16 mouse cellular contexts compared by ENCODE assay signal in genomic region chr19:16899716-16900115, GRCm38 (mm10). TPM values are rescaled to one million over a fixed set of nuclear protein-coding genes. Genes with fewer than 3 reads are reported as not detected.
DNase-seq lines count a peak whose midpoint lies in the region; ATAC-seq and TF ChIP-seq lines count a peak whose summit lies in the region.
"Had no signal": no experiment of that assay in that cellular context is flagged by ENCODE, and none has a peak within 500 bp of the region (broad histone marks: within the 10 kb centered on the region; RNA-seq: fewer than 3 reads in every experiment).

No protein-coding gene starts in this region.

- no peaks in the 10 kb centered on the region for H3K9me3 ChIP-seq in forebrain, embryonic 16.5 days (ENCODE audit: control insufficient read depth, low read length)
- H3K9me3 ChIP-seq: hindbrain, embryonic 15.5 days; limb, embryonic 15.5 days; megakaryocyte, embryonic 14.5 days; neural tube, embryonic 13.5 days had no signal

- TF ChIP-seq CTCF in left cerebral cortex, adult 2 months (IDR thresholded peaks at IDR 0.05) = peak; percentile 47
- peak; percentile 46; the same call in 1 of the 2 replicates for TF ChIP-seq CTCF in brain, embryonic 14.5 days (IDR thresholded peaks at IDR 0.05; ENCODE audit: borderline replicate concordance, extremely low read depth, insufficient read depth, insufficient read length)

- H3K36me3 ChIP-seq in forebrain, embryonic 16.5 days (ENCODE audit: control insufficient read depth, insufficient read depth) = no peaks in the 10 kb centered on the region
- H3K36me3 ChIP-seq: hindbrain, embryonic 15.5 days; limb, embryonic 15.5 days; neural tube, embryonic 13.5 days had no signal

- no peak for TF ChIP-seq POLR2A in brain, embryonic 14.5 days (IDR thresholded peaks at IDR 0.05; ENCODE audit: borderline replicate concordance, extremely low read depth, insufficient read depth, insufficient read length, poor library complexity, severe bottlenecking)

- no peak overlapping the region for H3K4me3 ChIP-seq in left cerebral cortex, adult 2 months
- H3K4me3 ChIP-seq in forebrain, embryonic 16.5 days (replicated peaks; ENCODE audit: low read length) = no peak overlapping the region
- H3K4me3 ChIP-seq: hindbrain, embryonic 15.5 days; limb, embryonic 15.5 days; megakaryocyte, embryonic 14.5 days; neural tube, embryonic 13.5 days had no signal

- H3K4me1 ChIP-seq in forebrain, embryonic 16.5 days (replicated peaks; ENCODE audit: control insufficient read depth, insufficient read depth, low read length) = no peaks in the 10 kb centered on the region
- H3K4me1 ChIP-seq: hindbrain, embryonic 15.5 days; limb, embryonic 15.5 days; neural tube, embryonic 13.5 days had no signal

- no peak overlapping the region for H3K27ac ChIP-seq in left cerebral cortex, adult 2 months
- no peak overlapping the region for H3K27ac ChIP-seq in forebrain, embryonic 16.5 days (ENCODE audit: low read length)
- H3K27ac ChIP-seq: hindbrain, embryonic 15.5 days; limb, embryonic 15.5 days; neural tube, embryonic 13.5 days had no signal

- no peak overlapping the region for H3K9ac ChIP-seq in forebrain, embryonic 16.5 days (replicated peaks; ENCODE audit: low read depth, low read length)
- H3K9ac ChIP-seq: hindbrain, embryonic 15.5 days; limb, embryonic 15.5 days; neural tube, embryonic 13.5 days had no signal

- 51% methylated on average over 10 of the region's 10 CpGs for WGBS in forebrain, embryonic 16.5 days

- intact Hi-C loops in left cerebral cortex, adult 2 months (cut with DNase I) = loop anchor here (5.0 kb wide), 2 partner anchors 88 to 133 kb away; no protein-coding TSS in a partner anchor
- intact Hi-C loops in left cerebral cortex, postnatal 10 days (cut with DNase I) = loop anchor here (5.0 kb wide), 1 partner anchor 128 kb away; no protein-coding TSS in a partner anchor

- H3K4me2 ChIP-seq in forebrain, embryonic 16.5 days (ENCODE audit: low read length) = no peak overlapping the region
- H3K4me2 ChIP-seq: hindbrain, embryonic 15.5 days; limb, embryonic 15.5 days; neural tube, embryonic 13.5 days had no signal

- DNase-seq in adrenal gland, postnatal 14 days = peak; percentile 17
- no peak for DNase-seq in adrenal gland, adult 2 months
- no peak for DNase-seq in left cerebral cortex, adult 2 months (ENCODE audit: extremely low spot score in 1 of 2, low spot score in 2 of 2)
- no peak for DNase-seq in left cerebral cortex, postnatal 10 days (ENCODE audit: extremely low spot score in 1 of 2, low spot score in 2 of 2)
- peak; percentile 76 for DNase-seq in 3T3-L1 (ENCODE audit: low read depth, low spot score)
- no peak for DNase-seq in brain, embryonic 14.5 days (ENCODE audit: low read depth)
- no peak for DNase-seq in frontal cortex, postnatal 36 days (ENCODE audit: low spot score in 2 of 2)
- DNase-seq: adrenal gland, adult 8-10 months; B cell, adult 2 months had no signal

- ATAC-seq in forebrain, embryonic 16.5 days = no peak
- ATAC-seq: forebrain, embryonic 14.5 days had no signal

- H3K27me3 ChIP-seq in forebrain, embryonic 16.5 days (replicated peaks; ENCODE audit: control insufficient read depth, insufficient read depth, low read length) = no peaks in the 10 kb centered on the region
- H3K27me3 ChIP-seq: hindbrain, embryonic 15.5 days; limb, embryonic 15.5 days; neural tube, embryonic 13.5 days had no signal

RNA-seq across cellular contexts. Expression of gene Foxb2, which starts 26.1 kb away (rescaled TPM):
- not detected in 2 replicates for total RNA-seq in adrenal gland, postnatal 14 days (2021)
- not detected for total RNA-seq in adrenal gland, adult 2 months (2021)
- not detected in 2 replicates for polyA plus RNA-seq in adrenal gland, adult 2 months (2012; rRNA removed)
- total RNA-seq in left cerebral cortex, adult 2 months (2021) = not detected
- total RNA-seq in left cerebral cortex, postnatal 10 days (2021) = not detected
- 0.54 and 2.1 TPM in 2 replicates for polyA plus RNA-seq in brain, embryonic 14.5 days (2012; rRNA removed)
- polyA plus RNA-seq in forebrain, embryonic 16.5 days (2015; fragmentation: Nextera tagmentation; extraction: Ambion mirVana) = 0.32 TPM in 1 of 2 replicates, not detected in the other
- total RNA-seq: adrenal gland, adult 8-10 months; heart, adult 18-20 months had no signal
- polyA plus RNA-seq: limb, embryonic 15.5 days; neural tube, embryonic 13.5 days had no signal

RNA-seq across cellular contexts. Expression of gene Prune2, which starts 56.2 kb away (rescaled TPM):
- 17.4 and 17.5 TPM in 2 replicates for total RNA-seq in adrenal gland, postnatal 14 days (2021)
- total RNA-seq in adrenal gland, adult 2 months (2021) = 10 to 100 TPM; 17.7 to 33.7 TPM
- polyA plus RNA-seq in adrenal gland, adult 2 months (2012; rRNA removed) = 0.87 and 1.6 TPM in 2 replicates
- total RNA-seq in left cerebral cortex, adult 2 months (2021) = 10 to 100 TPM; 81.4 to 82.2 TPM
- total RNA-seq in left cerebral cortex, postnatal 10 days (2021) = 10 to 100 TPM; 38.1 to 41.8 TPM
- polyA plus RNA-seq in brain, embryonic 14.5 days (2012; rRNA removed) = 4.0 and 7.0 TPM in 2 replicates
- 3.4 and 4.1 TPM in 2 replicates for polyA plus RNA-seq in forebrain, embryonic 16.5 days (2015; fragmentation: Nextera tagmentation; extraction: Ambion mirVana)

Comparison
In these comparisons a context has a peak if more than half of its experiments do, and no peak if none do; other contexts are left out.
1. DNase-seq: peak in adrenal gland, postnatal 14 days (single experiment) and 3T3-L1 (single experiment); none in adrenal gland, adult 2 months (single experiment), left cerebral cortex, adult 2 months (0 of 2), left cerebral cortex, postnatal 10 days (0 of 2), brain, embryonic 14.5 days (single experiment) and frontal cortex, postnatal 36 days (0 of 2).